Mouse (Mus musculus) heart, adult 8-10 months (tissue): ENCODE data around the gene Znhit3. TPM values are rescaled to one million over a fixed set of nuclear protein-coding genes. Genes with fewer than 3 reads are reported as not detected.
"Not testable (repeated sequence)": the region's sequence is repeated elsewhere in the genome, so short reads cannot be mapped to it uniquely, and the experiment has no call there.

Source experiments
- DNase-seq: peaks from one replicate; pipeline ENCODE4 v3.0.0; 2022; ENCODE audit warnings: low spot score
- microRNA-seq: library from miRNA; unstranded; fragments of <30 nt; microRNA quantifications from one replicate; pipeline ENCODE4 v1.2.0, GENCODE M21; 2022
- total RNA-seq, 4 experiments: library from RNA; stranded (reverse); gene quantifications; 2 replicates each; pipeline ENCODE4 v1.2.4; 2022

The Znhit3 gene
- total RNA-seq, 4 experiments from 2014 or later: 9.6 to 12.6 (median 12.1) TPM

DNA sequence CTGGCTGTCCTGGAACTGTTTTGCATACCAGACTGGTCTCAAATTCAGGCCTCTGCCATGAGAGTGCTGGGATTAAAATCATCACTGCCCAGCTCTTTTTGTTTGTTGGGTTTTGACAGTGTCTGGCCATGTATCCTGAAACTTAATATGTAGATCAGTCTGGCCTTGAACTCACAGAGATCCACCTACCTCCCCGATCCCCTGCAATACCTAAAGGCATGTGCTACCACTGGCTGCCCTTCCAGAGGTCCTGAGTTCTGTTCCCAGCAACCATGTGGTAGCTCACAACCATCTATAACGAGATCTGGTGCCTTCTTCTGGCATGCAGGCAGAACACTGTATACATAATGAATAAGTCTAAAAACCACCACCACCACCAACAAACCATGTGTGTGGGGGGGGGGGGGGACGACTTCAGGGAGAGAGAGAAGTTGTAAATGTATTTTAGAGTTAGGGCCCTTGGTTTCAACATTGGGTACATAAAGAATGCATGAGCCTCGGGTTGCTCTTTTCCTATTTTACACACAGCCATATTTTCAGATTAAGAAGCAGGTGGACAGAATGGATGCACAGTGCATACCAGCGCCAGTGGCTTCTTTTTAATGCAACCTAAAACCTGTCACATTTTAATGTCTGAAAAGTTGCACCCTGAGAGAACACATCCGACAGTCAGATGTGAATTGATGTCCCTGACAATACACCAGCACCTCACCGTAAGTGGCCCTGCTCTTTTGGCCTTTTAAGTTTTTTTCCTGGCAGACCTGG is 37.0 kb downstream of the Znhit3 start:
- no peak for DNase-seq

DNA sequence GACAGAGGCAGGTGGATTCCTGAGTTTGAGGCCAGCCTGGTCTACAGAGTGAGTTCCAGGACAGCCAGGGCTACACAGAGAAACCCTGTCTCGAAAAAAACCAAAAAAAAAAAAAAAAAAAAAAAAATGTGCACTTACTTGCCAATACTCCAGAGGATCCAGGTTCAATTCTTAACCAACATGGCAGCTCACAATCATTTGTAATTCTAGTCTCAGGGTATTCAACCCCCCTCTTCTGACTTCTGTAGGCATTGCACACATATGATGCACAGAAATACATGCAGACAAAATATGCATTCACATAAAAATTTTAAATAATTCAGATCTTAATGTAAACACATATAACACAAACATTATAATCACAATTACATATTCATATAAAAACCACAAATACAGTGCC is 40.1 kb downstream of the Znhit3 start:
- not testable (repeated sequence) for DNase-seq

DNA sequence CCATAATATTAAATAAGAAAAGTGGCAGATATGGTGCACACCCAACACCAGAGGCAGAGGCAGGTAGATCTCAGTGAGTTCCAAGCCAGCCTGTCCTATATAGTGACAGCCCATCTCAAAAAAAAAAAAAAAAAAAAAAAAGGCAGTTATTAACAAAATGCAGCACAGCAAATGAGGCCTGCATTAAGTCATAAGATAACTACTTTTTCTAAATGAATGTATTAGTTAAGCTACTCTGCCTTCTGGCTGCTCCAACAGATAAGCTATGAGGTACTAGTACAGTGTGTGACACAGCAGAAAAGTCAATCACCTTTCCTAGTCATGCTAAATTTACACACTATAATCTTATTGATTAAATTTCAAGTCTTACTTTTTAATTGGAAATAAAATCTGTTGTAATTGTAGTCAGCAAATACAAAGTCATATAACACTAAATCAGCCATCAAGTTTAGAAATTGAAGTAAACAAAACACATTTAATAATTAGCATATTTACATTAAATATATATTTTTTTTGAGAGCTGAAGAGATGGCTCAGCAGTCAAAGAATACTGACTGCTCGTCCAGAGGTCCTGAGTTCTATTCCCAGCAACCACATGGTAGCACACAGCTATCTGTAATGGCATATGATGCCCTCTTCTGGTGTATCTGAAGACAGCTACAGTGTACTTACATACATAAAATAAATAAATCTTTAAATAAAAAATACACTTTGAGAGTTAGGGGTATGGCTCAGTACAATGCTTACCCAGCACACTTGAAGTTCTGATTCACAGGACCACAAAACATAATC is 42.9 kb downstream of the Znhit3 start:
- no peak for DNase-seq

DNA sequence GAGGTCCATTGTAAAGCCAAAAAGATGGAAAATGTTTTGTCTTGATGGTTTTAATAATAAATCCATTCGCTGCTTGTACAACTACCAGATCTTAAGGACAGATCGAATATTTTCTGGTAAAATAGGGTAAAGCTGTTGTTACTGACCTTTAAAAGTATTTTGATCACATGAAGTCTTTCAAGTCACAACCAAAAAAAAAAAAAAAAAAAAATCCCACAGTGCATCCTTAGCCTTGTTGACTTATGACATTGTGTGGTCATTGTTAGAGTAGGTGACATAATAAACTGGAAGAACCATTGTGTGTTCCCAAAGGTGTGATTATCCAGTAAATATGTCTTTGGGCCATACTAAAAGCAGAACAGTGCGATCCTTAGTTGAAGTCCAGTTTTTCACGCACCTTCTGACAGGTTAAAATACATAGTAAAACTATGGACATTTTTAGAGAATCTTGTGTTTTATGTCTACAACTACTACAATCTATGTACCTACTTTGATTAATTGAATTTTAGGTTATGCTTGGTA is 44.6 kb downstream of the Znhit3 start:
- no peak for DNase-seq

DNA sequence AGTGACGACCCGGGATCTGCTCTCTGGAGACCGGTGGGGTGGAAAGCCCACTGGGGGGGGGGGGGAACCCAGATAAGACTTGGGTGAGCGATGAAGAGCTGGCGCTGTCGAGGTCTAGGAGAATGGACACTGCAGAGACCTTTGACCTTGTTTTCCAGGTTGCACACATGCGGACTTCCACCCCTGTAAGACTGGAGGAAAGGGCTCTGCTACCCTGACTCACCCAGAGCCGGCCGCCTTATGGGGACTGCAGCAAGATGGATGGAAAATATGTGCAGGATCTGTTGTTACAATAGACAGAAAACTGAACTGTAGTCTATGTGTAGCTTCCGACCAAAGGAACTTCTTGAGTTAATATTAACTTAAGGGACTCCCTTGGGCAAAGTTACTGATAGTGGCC is 45.1 kb downstream of the Znhit3 start:
- no peak for DNase-seq

DNA sequence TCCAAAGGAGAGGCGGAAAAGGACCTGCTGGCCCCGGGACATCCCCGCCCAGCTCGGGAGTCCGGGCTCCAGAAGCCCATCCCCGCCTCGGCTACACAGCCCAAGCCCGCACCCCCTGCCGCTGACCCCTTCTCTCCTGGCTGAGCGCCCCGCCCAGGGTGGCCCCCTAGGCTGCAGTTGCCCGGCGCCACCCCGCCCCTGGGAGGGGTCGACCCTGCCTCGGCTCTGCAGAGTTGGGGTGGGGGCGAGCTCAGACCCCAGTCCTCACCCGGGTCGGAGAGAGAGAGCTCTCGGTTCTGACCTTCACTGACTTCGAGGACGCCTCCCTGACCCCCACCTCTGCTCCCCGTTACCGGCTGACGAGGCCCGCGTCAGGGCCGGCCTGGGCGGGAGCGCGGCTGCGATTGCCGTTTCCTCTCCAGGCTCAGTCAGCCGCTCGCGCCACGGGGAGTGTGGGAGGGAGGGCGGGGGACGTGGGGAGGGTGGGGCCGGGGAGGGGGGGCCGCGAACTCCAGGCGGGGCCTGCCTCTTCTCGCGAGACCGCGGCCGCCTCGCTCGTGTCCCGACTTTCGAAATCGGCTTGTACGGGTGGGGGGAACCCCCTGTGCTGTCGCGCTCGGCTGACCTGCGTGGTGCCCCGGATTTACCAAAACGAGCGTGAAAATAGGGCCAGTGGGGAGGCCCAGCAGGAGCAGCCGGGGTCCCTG is 45.7 kb downstream of the Znhit3 start, which contains the start of gene Ggnbp2:
Gene Ggnbp2, minus strand, starts transcription at position 481 of the 707 bp plus-strand sequence.
- DNase-seq: peak; percentile 92

DNA sequence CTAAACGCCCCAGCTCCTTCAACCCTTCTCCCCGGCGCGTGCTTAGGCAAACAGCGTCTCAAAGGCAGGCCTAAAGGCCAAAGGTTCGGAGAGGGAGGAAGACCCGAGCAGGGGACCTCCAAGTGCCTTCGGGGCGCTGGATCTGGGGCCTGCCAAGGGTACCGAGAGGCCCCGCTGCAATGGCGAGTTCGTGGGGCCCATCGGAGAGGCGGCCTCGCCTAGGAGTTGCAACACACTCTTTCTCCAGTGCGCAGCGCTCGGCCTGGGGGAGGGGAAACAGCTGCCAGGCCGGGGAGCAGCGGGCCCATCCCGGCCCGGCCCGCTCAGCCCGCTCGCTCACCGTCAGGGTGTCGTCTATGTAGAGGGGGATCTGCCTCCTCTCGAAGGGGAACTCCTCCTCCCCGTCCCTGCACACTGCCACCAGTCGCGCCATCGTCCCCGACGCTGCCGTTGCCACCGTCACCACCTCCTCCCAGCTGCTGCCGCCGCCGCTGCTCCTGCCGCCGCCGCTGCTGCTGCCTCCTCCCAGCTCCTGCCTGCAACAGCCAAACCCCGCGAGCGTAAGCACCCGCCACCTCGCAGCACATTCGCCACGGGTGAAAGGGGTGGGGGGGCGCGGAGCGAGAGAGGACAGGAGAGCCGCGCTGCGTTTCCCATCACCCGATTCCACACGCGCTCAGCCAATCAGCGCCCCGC is 46.5 kb downstream of the Znhit3 start:
- DNase-seq: peak; percentile 82

DNA sequence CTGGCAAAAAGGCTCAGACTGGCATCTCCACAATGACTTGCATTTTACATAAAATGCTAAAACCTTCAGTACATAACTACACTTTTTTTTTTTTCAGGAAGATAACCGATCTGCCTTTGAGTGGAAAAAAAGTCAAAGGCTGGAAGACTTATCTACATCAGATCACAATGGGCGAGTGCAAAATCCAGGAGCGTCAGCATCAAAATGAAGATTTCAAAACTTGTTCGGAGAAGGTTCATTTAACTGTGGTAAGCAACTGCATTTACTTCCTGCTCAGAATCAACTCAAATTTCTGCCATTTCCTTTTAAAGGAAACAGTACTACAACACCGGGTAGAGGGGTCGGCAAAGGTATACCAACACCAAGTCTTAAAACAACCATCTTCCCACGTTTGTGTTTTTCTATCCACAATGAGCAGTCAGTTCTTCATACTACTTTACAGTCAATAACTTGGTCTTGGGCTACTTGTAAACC is 47.3 kb downstream of the Znhit3 start:
- no peak for DNase-seq

DNA sequence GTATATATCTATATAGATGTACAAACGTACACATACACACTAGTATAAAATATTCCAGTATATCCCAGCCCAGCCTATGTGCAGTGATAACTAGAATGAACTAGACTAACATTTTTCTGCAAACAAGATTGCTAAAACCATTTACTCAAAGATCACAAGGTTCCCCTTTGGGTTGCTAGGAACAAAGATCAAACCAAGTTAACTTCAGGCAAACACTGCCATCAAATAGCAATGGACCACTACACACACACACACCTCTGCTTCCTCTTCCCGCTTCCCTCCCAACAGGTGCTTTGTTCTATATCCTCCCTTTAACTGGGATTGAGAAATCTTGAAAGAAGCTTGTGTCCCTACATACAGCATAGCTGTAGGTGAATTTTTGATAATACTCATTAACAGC is 48.6 kb downstream of the Znhit3 start:
- DNase-seq: no peak

DNA sequence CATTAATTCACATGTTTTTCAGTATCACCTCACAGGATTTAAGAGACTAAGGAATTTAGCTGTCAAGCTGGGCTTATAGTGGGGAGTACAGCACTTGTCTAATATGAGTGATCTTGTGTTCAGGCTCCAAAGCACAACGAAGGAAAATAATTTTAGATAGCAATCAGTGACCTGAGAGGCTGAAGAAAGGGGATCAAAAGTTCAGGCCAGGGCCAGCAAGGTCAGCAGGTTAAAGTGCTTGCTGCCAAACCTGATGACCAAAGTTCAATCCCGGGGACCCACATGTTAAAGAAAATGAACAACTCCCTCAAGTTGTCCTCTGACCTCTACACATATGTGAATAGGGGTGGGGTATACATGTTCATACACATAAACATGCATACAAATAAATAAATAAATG is 50.9 kb downstream of the Znhit3 start:
- DNase-seq: no peak

Small RNAs within 50 kb of the gene (microRNA-seq; reads per million reads assigned to microRNA genes)
- gene Gm23564: not detected

Other genes with a start within 250 kb of the Znhit3 start
- 10 to 100 TPM; 16.7 to 23.3 (median 21.1) TPM for gene Mrm1, start 96.9 kb downstream of the Znhit3 start, total RNA-seq
- gene Dhrs11, start 87.4 kb downstream of the Znhit3 start, total RNA-seq: 100 to 1,000 TPM; 104 to 123 (median 113) TPM
- gene Ggnbp2, start 45.5 kb downstream of the Znhit3 start, total RNA-seq: 10 to 100 TPM; 46.1 to 53.6 (median 50.1) TPM
- 1 to 10 TPM; 4.4 to 6.2 (median 5.4) TPM for gene Myo19, start 36.2 kb downstream of the Znhit3 start, total RNA-seq
- gene Pigw, start 36.1 kb downstream of the Znhit3 start, total RNA-seq: 1 to 10 TPM; 5.8 to 6.7 (median 6.7) TPM
- 10 to 100 TPM; 25.1 to 33.9 (median 27.0) TPM for gene Car4, start 41.4 kb upstream of the Znhit3 start, total RNA-seq
- 10 to 100 TPM; 21.0 to 23.9 (median 22.7) TPM for gene Usp32, start 223.8 kb upstream of the Znhit3 start, total RNA-seq